Mouse (Mus musculus) c-Kit-positive CD71-positive TER-119-positive erythroid progenitor cells, embryonic 14.5 days (primary cell): ENCODE results near the gene Zfp787.
"Not testable (repeated sequence)": the region's sequence is repeated elsewhere in the genome, so short reads cannot be mapped to it uniquely, and the experiment has no call there.

Source experiments
- DNase-seq: peaks from one replicate; pipeline ENCODE4 v3.0.0-alpha.2; 2013; ENCODE audit warnings: low spot score

Gene Zfp787

GRCm38 (mm10) chr7:6155901-6156411 is at the start of gene Zfp787:
Gene Zfp787 (minus strand): TSS chr7:6155997.
- peak; percentile 65 for DNase-seq

GRCm38 (mm10) chr7:6204200-6204599 is 48.4 kb upstream of the Zfp787 start:
- no peak for DNase-seq

- no peak for DNase-seq
Observed at GRCm38 (mm10) chr7:6196790-6197189, 41.0 kb upstream of the Zfp787 start, which contains the start of gene Galp. Gene Galp (plus strand): TSS chr7:6197090.

GRCm38 (mm10) chr7:6195777-6196176 is 40.0 kb upstream of the Zfp787 start:
- no peak for DNase-seq

GRCm38 (mm10) chr7:6194129-6194528 is 38.3 kb upstream of the Zfp787 start:
- peak; percentile 40 for DNase-seq

- peak; percentile 70 for DNase-seq
Observed at GRCm38 (mm10) chr7:6191376-6191775, 35.6 kb upstream of the Zfp787 start.

- no peak for DNase-seq
Observed at GRCm38 (mm10) chr7:6189542-6189941, 33.7 kb upstream of the Zfp787 start.

GRCm38 (mm10) chr7:6186756-6187155 is 31.0 kb upstream of the Zfp787 start:
- no peak for DNase-seq

GRCm38 (mm10) chr7:6186176-6186575 is 30.4 kb upstream of the Zfp787 start:
- DNase-seq, result no peak

- DNase-seq, result no peak
Observed at GRCm38 (mm10) chr7:6185391-6185790, 29.6 kb upstream of the Zfp787 start.

GRCm38 (mm10) chr7:6184521-6184920 is 28.7 kb upstream of the Zfp787 start:
- no peak for DNase-seq

- DNase-seq, result no peak
Observed at GRCm38 (mm10) chr7:6183802-6184201, 28.0 kb upstream of the Zfp787 start.

GRCm38 (mm10) chr7:6182882-6183281 is 27.1 kb upstream of the Zfp787 start:
- DNase-seq, result no peak

- no peak for DNase-seq
Observed at GRCm38 (mm10) chr7:6179013-6179412, 23.2 kb upstream of the Zfp787 start.

GRCm38 (mm10) chr7:6174365-6174987 is 18.7 kb upstream of the Zfp787 start:
- DNase-seq, result not testable (repeated sequence)

- DNase-seq, result no peak
Observed at GRCm38 (mm10) chr7:6173872-6174271, 18.1 kb upstream of the Zfp787 start.

GRCm38 (mm10) chr7:6172674-6173244 is 17.0 kb upstream of the Zfp787 start:
- DNase-seq, result peak; percentile 19

GRCm38 (mm10) chr7:6172006-6172649 is 16.3 kb upstream of the Zfp787 start, which contains the start of gene Zfp444:
Gene Zfp444 (plus strand): TSS chr7:6172226.
- peak; percentile 91 for DNase-seq

GRCm38 (mm10) chr7:6171444-6172005 is 15.7 kb upstream of the Zfp787 start:
- peak; percentile 52 for DNase-seq

GRCm38 (mm10) chr7:6170871-6171270 is 15.1 kb upstream of the Zfp787 start:
- no peak for DNase-seq

- no peak for DNase-seq
Observed at GRCm38 (mm10) chr7:6170391-6170790, 14.6 kb upstream of the Zfp787 start.

- no peak for DNase-seq
Observed at GRCm38 (mm10) chr7:6169403-6169802, 13.6 kb upstream of the Zfp787 start.

GRCm38 (mm10) chr7:6164671-6165070 is 8.9 kb upstream of the Zfp787 start:
- DNase-seq, result no peak
